Mouse (Mus musculus) embryonic stem cell, embryonic (primary cell): ENCODE measurements around the gene Bcorl1.

Experiments
- CTCF ChIA-PET, 4 experiments: fragments of 300-600 bp in 2 of 4; fragments of 350-600 bp in 2 of 4; sonication (Branson Sonifier 250); formaldehyde crosslinking; loops; one replicate each; lab custom pipeline; 2022; ENCODE audit warnings: inconsistent platforms in 2 of 4; lab: Charles Lee
- POLR2A ChIA-PET, 4 experiments: fragments of 300-600 bp in 2 of 4; fragments of 350-600 bp in 2 of 4; sonication (Branson Sonifier 250); formaldehyde crosslinking; loops; one replicate each; lab custom pipeline; 2022; ENCODE audit warnings: antibody characterized with exemption in 4 of 4, inconsistent platforms in 1 of 4; lab: Charles Lee

Gene Bcorl1

GRCm38 (mm10) chrX:48452931-48453673 is 111.9 kb downstream of the Bcorl1 start:
- ChIA-PET POLR2A (interaction anchor here (0.6 to 3.4 kb wide), 15 partner anchors 9 to 197 kb away, joined by 3 to 23 read pairs (median 4); partner anchors contain the start of genes Elf4 (in 2 of the 4) and Utp14a (in 2 of the 4)), CTCF (interaction anchor here (0.6 to 2.0 kb wide), 6 partner anchors 9 to 197 kb away, joined by 3 to 11 read pairs (median 4); partner anchors contain the start of gene Elf4 (in 2 of the 4))

- ChIA-PET CTCF (interaction anchor here (0.7 to 1.3 kb wide), 6 partner anchors 9 to 434 kb away, joined by 3 to 12 read pairs (median 4); partner anchors contain the start of gene Elf4 (in 3 of the 4)), POLR2A (interaction anchor here in 3 of 4 experiments (0.8 to 3.4 kb wide), 14 partner anchors 9 to 198 kb away, joined by 3 to 23 read pairs (median 4); partner anchors contain the start of genes Elf4 (in 3 of the 3) and Utp14a (in 2 of the 3))
These were observed 112.8 kb downstream of the Bcorl1 start for GRCm38 (mm10) chrX:48453736-48454494.

- POLR2A ChIA-PET = interaction anchor here in 3 of 4 experiments (0.7 to 3.4 kb wide), 16 partner anchors 8 to 483 kb away, joined by 3 to 23 read pairs (median 4); partner anchors contain the start of genes Elf4 (in 3 of the 3) and Utp14a (in 1 of the 3)
- CTCF ChIA-PET = interaction anchor here (0.5 to 1.3 kb wide), 8 partner anchors 8 to 435 kb away, joined by 3 to 12 read pairs (median 4); partner anchors contain the start of gene Elf4 (in 3 of the 4)
These were observed 113.3 kb downstream of the Bcorl1 start for GRCm38 (mm10) chrX:48454495-48454878.

GRCm38 (mm10) chrX:48455018-48455417 is 113.9 kb downstream of the Bcorl1 start:
- POLR2A ChIA-PET = interaction anchor here in 3 of 4 experiments (0.6 to 3.4 kb wide), 19 partner anchors 8 to 483 kb away, joined by 3 to 23 read pairs (median 4); partner anchors contain the start of genes Elf4 (in 3 of the 3) and Utp14a (in 1 of the 3)
- CTCF ChIA-PET = interaction anchor here (0.5 to 1.3 kb wide), 6 partner anchors 7 to 435 kb away, joined by 3 to 12 read pairs (median 4); partner anchors contain the start of gene Elf4 (in 2 of the 4)

- CTCF ChIA-PET = interaction anchor here in 1 of 4 experiments (0.8 kb wide), 1 partner anchor 34 kb away, joined by 3 read pairs; no protein-coding TSS in a partner anchor
- POLR2A ChIA-PET = interaction anchor here in 2 of 4 experiments (0.6 to 1.7 kb wide), 4 partner anchors 18 to 112 kb away, joined by 3 to 4 read pairs (median 3); no protein-coding TSS in a partner anchor
These were observed 115.8 kb downstream of the Bcorl1 start for GRCm38 (mm10) chrX:48456956-48457355.
